Mouse (Mus musculus): ENCODE data around the gene Sox5. TPM values are rescaled to one million over a fixed set of nuclear protein-coding genes. Genes with fewer than 3 reads are reported as not detected.

Gene Sox5
- polyA plus RNA-seq, 1 experiment from 2014 or later = 55.3 TPM

GRCm38 (mm10) chr6:144792871-144793270 lies 11.1 kb upstream of the Sox5 start:
- no peaks in the 10 kb centered on the region for H3K36me3 ChIP-seq
- no peak overlapping the region for H3K9ac ChIP-seq
- H3K4me2 ChIP-seq (replicated peaks) = no peak overlapping the region
- H3K27ac ChIP-seq = no peak overlapping the region
- no peaks in the 10 kb centered on the region for H3K27me3 ChIP-seq
- WGBS = 81% methylated on average over 8 of the region's 8 CpGs
- no peak overlapping the region for H3K4me3 ChIP-seq
- no peaks in the 10 kb centered on the region for H3K9me3 ChIP-seq
- H3K4me1 ChIP-seq = no peaks in the 10 kb centered on the region
- ATAC-seq (ENCODE audit: insufficient number of reproducible peaks, insufficient read depth, low FRiP score, low TSS enrichment) = no peak

- Histone ChIP-seq H3K9me3 (no peaks in the 10 kb centered on the region), H3K4me2 (replicated peaks) (peak overlapping the region; percentile 96; the same call in 1 of the 2 replicates), H3K9ac (no peak overlapping the region), H3K36me3 (no peaks in the 10 kb centered on the region), H3K4me1 (no peaks in the 10 kb centered on the region), H3K27ac (no peak overlapping the region), H3K4me3 (no peak overlapping the region), H3K27me3 (peaks cover 10% of the 10 kb centered on the region)
- no peak for ATAC-seq (ENCODE audit: insufficient number of reproducible peaks, insufficient read depth, low FRiP score, low TSS enrichment)
Observed at GRCm38 (mm10) chr6:144783295-144783694, 1.5 kb upstream of the Sox5 start.

GRCm38 (mm10) chr6:144782866-144783265 lies 1.1 kb upstream of the Sox5 start:
- Histone ChIP-seq H3K9ac (0 out of 2 replicates have a peak overlapping the region, but pooled peaks have one; percentile 72), H3K36me3 (no peaks in the 10 kb centered on the region), H3K4me3 (peak overlapping the region; percentile 73), H3K27ac (no peak overlapping the region), H3K27me3 (peaks cover 10% of the 10 kb centered on the region), H3K4me2 (replicated peaks) (peak overlapping the region; percentile 96), H3K4me1 (no peaks in the 10 kb centered on the region; the same call in 1 of the 2 replicates), H3K9me3 (no peaks in the 10 kb centered on the region)
- no peak for ATAC-seq (ENCODE audit: insufficient number of reproducible peaks, insufficient read depth, low FRiP score, low TSS enrichment)
- 4% methylated on average over 12 of the region's 12 CpGs for WGBS

- no peaks in the 10 kb centered on the region; the same call in 1 of the 2 replicates for H3K4me1 ChIP-seq
Observed at GRCm38 (mm10) chr6:144782031-144782857, 467 bp upstream of the Sox5 start.

GRCm38 (mm10) chr6:144780608-144781285 lies 1.0 kb downstream of the Sox5 start:
- ATAC-seq (ENCODE audit: insufficient number of reproducible peaks, insufficient read depth, low FRiP score, low TSS enrichment) = no peak
- WGBS = 27% methylated on average over 8 of the region's 9 CpGs
- peak overlapping the region; percentile 73 for H3K4me3 ChIP-seq
- peak overlapping the region; percentile 72; the same call in 1 of the 2 replicates for H3K9ac ChIP-seq
- peaks cover 13% of the 10 kb centered on the region for H3K27me3 ChIP-seq
- H3K36me3 ChIP-seq = no peaks in the 10 kb centered on the region
- no peak overlapping the region for H3K27ac ChIP-seq
- no peaks in the 10 kb centered on the region for H3K9me3 ChIP-seq
- H3K4me1 ChIP-seq = no peaks in the 10 kb centered on the region; the same call in 1 of the 2 replicates
- H3K4me2 ChIP-seq (replicated peaks) = peak overlapping the region; percentile 96

More at GRCm38 (mm10) chr6:144782031-144782857, 467 bp upstream of the Sox5 start:
- ATAC-seq (ENCODE audit: insufficient number of reproducible peaks, insufficient read depth, low FRiP score, low TSS enrichment) = peak; percentile 54; the same call in 1 of the 2 replicates
- Histone ChIP-seq H3K4me3 (peak overlapping the region; percentile 73), H3K4me2 (replicated peaks) (peak overlapping the region; percentile 96), H3K9me3 (no peaks in the 10 kb centered on the region), H3K27ac (0 out of 2 replicates have a peak overlapping the region, but pooled peaks have one; percentile 5), H3K9ac (peak overlapping the region; percentile 72), H3K27me3 (peaks cover 10% of the 10 kb centered on the region), H3K36me3 (no peaks in the 10 kb centered on the region)
- WGBS = under 1% methylated on average over 53 of the region's 55 CpGs

- H3K27ac ChIP-seq = no peak overlapping the region
- WGBS = 62% methylated on average over 12 of the region's 12 CpGs
Observed at GRCm38 (mm10) chr6:144779945-144780607, 1.7 kb downstream of the Sox5 start.

GRCm38 (mm10) chr6:144777356-144778035 lies 4.3 kb downstream of the Sox5 start:
- H3K4me1 ChIP-seq = no peaks in the 10 kb centered on the region; the same call in 1 of the 2 replicates
- H3K4me3 ChIP-seq = no peak overlapping the region
- ATAC-seq (ENCODE audit: insufficient number of reproducible peaks, insufficient read depth, low FRiP score, low TSS enrichment) = no peak
- H3K4me2 ChIP-seq (replicated peaks) = no peak overlapping the region
- no peaks in the 10 kb centered on the region for H3K9me3 ChIP-seq
- H3K27me3 ChIP-seq = 0 out of 2 replicates have a peak, but pooled peaks cover 5% of the 10 kb centered on the region
- no peak overlapping the region for H3K9ac ChIP-seq
- WGBS = 93% methylated on average over 7 of the region's 7 CpGs
- no peak overlapping the region for H3K27ac ChIP-seq
- H3K36me3 ChIP-seq = no peaks in the 10 kb centered on the region

More at GRCm38 (mm10) chr6:144779945-144780607, 1.7 kb downstream of the Sox5 start:
- no peak overlapping the region for H3K9ac ChIP-seq
- H3K4me3 ChIP-seq = no peak overlapping the region
- no peak for ATAC-seq (ENCODE audit: insufficient number of reproducible peaks, insufficient read depth, low FRiP score, low TSS enrichment)
- peaks cover 13% of the 10 kb centered on the region for H3K27me3 ChIP-seq
- no peaks in the 10 kb centered on the region; the same call in 1 of the 2 replicates for H3K4me1 ChIP-seq
- H3K36me3 ChIP-seq = no peaks in the 10 kb centered on the region
- peak overlapping the region; percentile 96; the same call in 1 of the 2 replicates for H3K4me2 ChIP-seq (replicated peaks)
- no peaks in the 10 kb centered on the region for H3K9me3 ChIP-seq

GRCm38 (mm10) chr6:144773736-144774135 lies 8.0 kb downstream of the Sox5 start:
- H3K27ac ChIP-seq = no peak overlapping the region
- no peak overlapping the region for H3K4me2 ChIP-seq (replicated peaks)
- H3K4me1 ChIP-seq = peaks cover 8% of the 10 kb centered on the region
- H3K27me3 ChIP-seq = 0 out of 2 replicates have a peak, but pooled peaks cover 3% of the 10 kb centered on the region
- no peak overlapping the region for H3K4me3 ChIP-seq
- H3K9ac ChIP-seq = no peak overlapping the region
- WGBS = 94% methylated on average over 6 of the region's 6 CpGs
- no peaks in the 10 kb centered on the region for H3K9me3 ChIP-seq
- no peaks in the 10 kb centered on the region for H3K36me3 ChIP-seq
- ATAC-seq (ENCODE audit: insufficient number of reproducible peaks, insufficient read depth, low FRiP score, low TSS enrichment) = no peak

GRCm38 (mm10) chr6:144772985-144773384 lies 8.8 kb downstream of the Sox5 start:
- 68% methylated on average over 2 of the region's 2 CpGs for whole genome bisulfite sequencing
- peaks cover 8% of the 10 kb centered on the region for H3K4me1 ChIP-seq
- H3K4me3 ChIP-seq = no peak overlapping the region
- ATAC-seq (ENCODE audit: insufficient number of reproducible peaks, insufficient read depth, low FRiP score, low TSS enrichment) = no peak
- 0 out of 2 replicates have a peak, but pooled peaks cover 3% of the 10 kb centered on the region for H3K27me3 ChIP-seq
- H3K27ac ChIP-seq = no peak overlapping the region
- no peaks in the 10 kb centered on the region for H3K36me3 ChIP-seq
- H3K4me2 ChIP-seq (replicated peaks) = no peak overlapping the region
- no peak overlapping the region for H3K9ac ChIP-seq
- H3K9me3 ChIP-seq = no peaks in the 10 kb centered on the region

GRCm38 (mm10) chr6:144772175-144772918 lies 9.4 kb downstream of the Sox5 start:
- no peak overlapping the region for H3K9ac ChIP-seq
- no peak overlapping the region for H3K4me2 ChIP-seq (replicated peaks)
- H3K27me3 ChIP-seq = 0 out of 2 replicates have a peak, but pooled peaks cover 3% of the 10 kb centered on the region
- H3K36me3 ChIP-seq = no peaks in the 10 kb centered on the region
- ATAC-seq (ENCODE audit: insufficient number of reproducible peaks, insufficient read depth, low FRiP score, low TSS enrichment) = no peak
- WGBS = 60% methylated on average over 15 of the region's 15 CpGs
- H3K27ac ChIP-seq = no peak overlapping the region
- peaks cover 8% of the 10 kb centered on the region for H3K4me1 ChIP-seq
- H3K4me3 ChIP-seq = no peak overlapping the region
- no peaks in the 10 kb centered on the region for H3K9me3 ChIP-seq

Measured in embryonic facial prominence, embryonic 12.5 days (tissue).